In the genomic region with DNA sequence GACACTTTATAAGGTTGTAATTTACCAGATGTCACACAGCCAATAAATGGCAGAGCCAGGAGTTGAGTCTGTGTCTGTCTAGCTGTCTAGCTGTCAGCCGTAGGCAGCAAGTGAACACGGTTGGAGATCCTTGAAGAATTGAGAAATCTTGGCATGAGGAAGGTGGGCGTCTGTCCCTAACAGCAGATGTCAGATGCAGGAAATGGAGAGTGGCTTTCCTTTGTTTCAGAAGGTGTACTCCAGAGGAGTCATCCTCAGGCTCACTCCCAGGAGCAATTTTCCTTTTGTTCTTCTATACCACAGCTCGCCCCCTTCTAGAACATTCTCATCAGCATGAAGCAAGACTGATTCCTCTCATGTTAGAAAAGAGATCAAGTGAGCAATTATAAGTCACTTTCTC, we compare ENCODE assay signal across 22 mouse cellular contexts. TPM values are rescaled to one million over a fixed set of nuclear protein-coding genes. Genes with fewer than 3 reads are reported as not detected.
"Had no signal": no experiment of that assay in that cellular context is flagged by ENCODE, and none has a peak within 500 bp of the region (broad histone marks: within the 10 kb centered on the region; RNA-seq: fewer than 3 reads in every experiment).

No protein-coding gene starts in this region.

- ATAC-seq: hindbrain, embryonic 16.5 days; inflammation-experienced regulatory T-cells, adult 6 months; intestine, embryonic 15.5 days; intestine, postnatal 0 days had no signal

- DNase-seq: gastrocnemius, adult 2 months; gastrocnemius, postnatal 10 days; gastrocnemius, postnatal 25 days; heart, adult 2 months; heart, postnatal 4 days; kidney, adult 18-20 months; kidney, adult 8-10 months; kidney, postnatal 10 days; kidney, postnatal 25 days; kidney, postnatal 4 days; liver; liver, embryonic 13.5 days had no signal

RNA-seq across cellular contexts. Expression of gene Ifi206, which starts 40.2 kb away (rescaled TPM):
- total RNA-seq: gastrocnemius, adult 2 months; gastrocnemius, postnatal 10 days; gastrocnemius, postnatal 25 days; gastrocnemius, postnatal 4 days; heart, postnatal 4 days; layer of hippocampus, adult 2 months; layer of hippocampus, postnatal 10 days; layer of hippocampus, postnatal 25 days; left cerebral cortex, postnatal 14 days; left cerebral cortex, postnatal 36 days had no signal
